Mouse (Mus musculus): ENCODE measurements around the gene Rtn4. TPM values are rescaled to one million over a fixed set of nuclear protein-coding genes. Genes with fewer than 3 reads are reported as not detected.

Rtn4 gene
- total RNA-seq, 2 experiments from 2014 or later = 293 to 303 TPM

Other genes with a start within 250 kb of the Rtn4 start
- gene Prorsd1, start 177.9 kb upstream of the Rtn4 start, total RNA-seq (2021) = 10 to 100 TPM; 17.7 to 22.3 TPM
- gene Mtif2, start 166.5 kb upstream of the Rtn4 start, total RNA-seq (2021) = 10 to 100 TPM; 47.1 to 49.7 TPM
- gene Clhc1, start 145.0 kb upstream of the Rtn4 start, total RNA-seq (2021) = under 1 TPM; 0.42 to 0.48 TPM
- 1,000 to 10,000 TPM; 1,238 to 1,298 TPM for gene Rps27a, start 144.8 kb upstream of the Rtn4 start, total RNA-seq (2021)
- under 1 TPM; 0.48 to 0.85 TPM for gene 4931440F15Rik, start 132.7 kb downstream of the Rtn4 start, total RNA-seq (2021)